Mouse (Mus musculus) E14TG2a.4 (cell line): ENCODE measurements at regions not wholly inside any gene's neighbourhood (a gene's known extent, or its start where the extent isn't known, plus 50 kb on each side); places are given as distances from the start of the nearest gene placed in this dataset.

ENCODE experiments used
- H3K27me3 ChIP-seq: 2 replicates; pipeline ENCODE4 v1.6.1; 2014; ENCODE audit warnings: low read length, control low read depth; ENCODE audit not compliant: insufficient read depth
- H3K36me3 ChIP-seq: 2 replicates; pipeline ENCODE4 v1.6.1; 2014; ENCODE audit warnings: low read length, control low read depth; ENCODE audit not compliant: insufficient read depth
- H3K4me1 ChIP-seq: replicated peaks from 2 replicates; pipeline ENCODE4 v1.6.1; 2014; ENCODE audit warnings: low read depth, low read length, control low read depth
- H3K4me3 ChIP-seq: replicated peaks from 2 replicates; pipeline ENCODE4 v1.5.1; 2014; ENCODE audit warnings: mild to moderate bottlenecking, low read length
- H3K9me3 ChIP-seq: 2 replicates; pipeline ENCODE4 v1.6.1; 2014; ENCODE audit warnings: low read length, control low read depth
- CTCF ChIP-seq: conservative IDR thresholded peaks from 2 replicates; pipeline ENCODE4 v1.5.1; 2014; ENCODE audit warnings: low read length
- NANOG ChIP-seq: IDR thresholded peaks from 2 replicates; pipeline ENCODE4 v1.6.1; 2014; ENCODE audit warnings: borderline replicate concordance, low read length, mixed read lengths
- POU5F1 ChIP-seq: IDR thresholded peaks from 2 replicates; pipeline ENCODE4 v1.6.1; 2014; ENCODE audit warnings: low read length, borderline replicate concordance

DNA sequence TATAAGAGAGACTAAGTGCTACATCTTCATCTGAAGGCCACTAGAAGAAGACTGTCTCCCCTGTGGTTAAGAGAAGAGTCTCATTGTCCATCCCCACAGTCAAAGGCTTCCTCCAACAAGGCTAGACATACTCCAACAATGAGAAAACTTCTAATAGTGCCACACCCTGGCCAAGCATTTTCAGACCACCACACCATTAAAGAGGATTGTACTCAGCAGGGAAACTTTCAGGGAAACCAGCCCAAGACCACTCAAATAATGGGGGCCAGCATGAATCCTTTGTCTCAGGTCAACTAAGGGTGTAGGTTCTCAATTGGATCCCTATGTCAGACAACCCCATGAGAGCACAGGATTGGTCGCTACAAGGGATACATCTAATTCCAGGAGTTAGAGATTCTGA is 179.4 kb upstream of the Pcdh17 start:
- H3K4me1 ChIP-seq, result no peaks in the 10 kb centered on the region
- H3K36me3 ChIP-seq, result no peaks in the 10 kb centered on the region
- no peaks in the 10 kb centered on the region for H3K9me3 ChIP-seq
- no peak overlapping the region for H3K4me3 ChIP-seq
- H3K27me3 ChIP-seq, result no peaks in the 10 kb centered on the region
- TF ChIP-seq CTCF (no peak), POU5F1 (no peak), NANOG (peak; percentile 20; the same call in 1 of the 2 replicates)

DNA sequence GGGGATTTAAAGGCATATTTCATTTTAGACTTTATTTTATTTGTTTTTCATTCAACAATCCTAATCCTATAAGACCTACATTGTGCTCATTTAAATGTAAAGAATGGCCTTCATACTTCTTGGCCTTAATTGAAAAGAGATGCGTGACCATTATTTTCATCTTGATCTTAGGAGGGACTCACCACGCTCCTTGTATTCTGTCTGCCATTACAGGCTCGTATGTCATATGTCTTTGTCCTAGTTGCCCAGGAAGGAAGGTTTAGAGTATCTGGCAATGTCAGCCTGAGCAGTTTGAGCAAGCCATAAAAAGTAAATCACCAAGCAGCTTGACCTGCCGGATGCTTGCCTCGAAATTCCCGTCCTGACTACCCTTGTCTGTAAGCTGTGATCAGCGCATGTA is 177.1 kb upstream of the Pcdh17 start:
- no peaks in the 10 kb centered on the region for H3K4me1 ChIP-seq
- TF ChIP-seq CTCF, result no peak
- TF ChIP-seq NANOG, result no peak
- no peak for TF ChIP-seq POU5F1
- no peaks in the 10 kb centered on the region for H3K36me3 ChIP-seq
- H3K27me3 ChIP-seq, result no peaks in the 10 kb centered on the region
- H3K9me3 ChIP-seq, result no peaks in the 10 kb centered on the region
- no peak overlapping the region for H3K4me3 ChIP-seq

- H3K4me3 ChIP-seq, result no peak overlapping the region
- TF ChIP-seq NANOG (no peak), CTCF (no peak), POU5F1 (no peak)
- H3K36me3 ChIP-seq, result no peaks in the 10 kb centered on the region
- no peaks in the 10 kb centered on the region for H3K27me3 ChIP-seq
- no peaks in the 10 kb centered on the region for H3K4me1 ChIP-seq
- no peaks in the 10 kb centered on the region for H3K9me3 ChIP-seq
Measured at GRCm38 (mm10) chr14:84283440-84284203, 159.7 kb upstream of the Pcdh17 start.

GRCm38 (mm10) chr14:84320738-84321137 is 122.6 kb upstream of the Pcdh17 start:
- Histone ChIP-seq H3K27me3 (no peaks in the 10 kb centered on the region), H3K9me3 (no peaks in the 10 kb centered on the region), H3K4me3 (no peak overlapping the region), H3K36me3 (no peaks in the 10 kb centered on the region), H3K4me1 (0 out of 2 replicates have a peak, but pooled peaks cover 3% of the 10 kb centered on the region)
- TF ChIP-seq POU5F1 (no peak), NANOG (no peak), CTCF (no peak)

DNA sequence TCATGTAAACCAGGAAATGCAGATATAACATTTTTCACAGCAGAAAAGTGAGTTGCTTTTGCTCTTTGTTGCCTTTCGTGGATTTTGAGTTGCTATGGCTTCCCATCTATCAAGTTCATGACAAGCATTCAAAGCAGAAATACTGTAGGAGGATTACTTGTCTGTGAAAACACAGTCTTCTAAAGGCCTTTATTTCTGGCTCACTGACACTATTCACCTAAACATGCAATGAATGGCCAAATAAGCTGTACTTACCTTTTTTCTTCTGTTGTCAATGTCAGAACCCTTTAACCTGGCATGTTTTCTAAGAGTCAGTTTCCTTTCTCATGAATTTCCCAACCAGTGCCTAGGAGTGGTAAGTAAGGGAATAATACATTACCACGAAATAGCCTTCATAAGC is 103.8 kb upstream of the Pcdh17 start:
- Histone ChIP-seq H3K4me3 (no peak overlapping the region), H3K9me3 (peaks cover 1% of the 10 kb centered on the region), H3K4me1 (no peaks in the 10 kb centered on the region), H3K36me3 (no peaks in the 10 kb centered on the region), H3K27me3 (no peaks in the 10 kb centered on the region)
- TF ChIP-seq NANOG (no peak), CTCF (no peak), POU5F1 (no peak)
